Mouse (Mus musculus): ENCODE data around the gene Taok3. TPM values are rescaled to one million over a fixed set of nuclear protein-coding genes. Genes with fewer than 3 reads are reported as not detected.

The Taok3 gene
- total and polyA plus RNA-seq, 3 experiments, result 32.1 to 79.2 TPM; not detected in 1

DNA sequence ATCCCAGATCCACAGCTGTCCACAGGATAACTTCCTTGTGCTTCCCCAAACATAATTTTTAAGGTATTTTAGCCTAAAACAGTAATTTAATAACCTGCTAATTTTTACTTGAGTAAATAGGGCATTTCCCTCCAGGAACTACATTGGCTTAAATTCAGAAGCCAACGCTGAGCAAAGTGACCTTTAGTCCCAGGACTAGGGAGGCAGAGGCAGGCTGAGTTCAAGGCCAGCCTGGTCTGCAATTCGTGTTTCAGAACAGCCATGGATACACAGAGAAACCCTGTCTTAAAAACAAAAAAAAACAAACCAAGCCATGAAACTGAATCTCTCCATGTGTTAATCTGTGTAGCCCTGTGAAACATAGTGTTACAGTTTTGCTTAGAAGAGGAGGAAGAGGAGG, 3.3 kb upstream of the Taok3 start:
- Histone ChIP-seq H3K4me3 (ENCODE audit: control insufficient read depth in 1 of 2, insufficient read depth in 1 of 2, low read depth in 2 of 2, low read length in 2 of 2) (no peak overlapping the region), H3K79me2 (ENCODE audit: control insufficient read depth, insufficient read depth, low read length, poor library complexity) (peaks cover 31% of the 10 kb centered on the region), H3K4me1 (ENCODE audit: control insufficient read depth in 1 of 2, insufficient read depth in 2 of 2, low read length in 2 of 2) (peaks cover 4 to 16% of the 10 kb centered on the region in 2 experiments; a peak in 3 of 4 replicates), H3K9me3 (replicated peaks; ENCODE audit: insufficient read depth, low read length) (no peaks in the 10 kb centered on the region), H3K27me3 (ENCODE audit: control insufficient read depth in 1 of 2, insufficient read depth in 2 of 2, low read length in 2 of 2) (no peaks in the 10 kb centered on the region), H3K27ac (ENCODE audit: control insufficient read depth, low read depth, low read length) (no peak overlapping the region), H3K36me3 (ENCODE audit: control insufficient read depth in 1 of 2, insufficient read depth in 2 of 2, low read length in 2 of 2) (peaks cover 3 to 19% of the 10 kb centered on the region in 2 experiments; a peak in 3 of 4 replicates), H3K9ac (ENCODE audit: control insufficient read depth, low read depth, low read length, poor library complexity, severe bottlenecking) (no peak overlapping the region)
- TF ChIP-seq RCOR1 (IDR thresholded peaks at IDR 0.05; ENCODE audit: low read depth, low read length), result no peak
- no peak for TF ChIP-seq SIN3A (IDR thresholded peaks at IDR 0.05; ENCODE audit: low read length)
- TF ChIP-seq GABPA (IDR thresholded peaks at IDR 0.05; ENCODE audit: low read depth, low read length), result no peak
- TF ChIP-seq USF1 (IDR thresholded peaks at IDR 0.05; ENCODE audit: low read depth, low read length), result no peak
- TF ChIP-seq ZNF384 (IDR thresholded peaks at IDR 0.05; ENCODE audit: low read depth, low read length), result no peak
- TF ChIP-seq POLR2AphosphoS2 (IDR thresholded peaks at IDR 0.05; ENCODE audit: low read length), result no peak
- TF ChIP-seq MEF2A (IDR thresholded peaks at IDR 0.05; ENCODE audit: extremely low read depth, insufficient replicate concordance, low read depth, low read length, poor library complexity, severe bottlenecking), result no peak
- TF ChIP-seq MAX (IDR thresholded peaks at IDR 0.05; ENCODE audit: low read length), result no peak
- no peak for TF ChIP-seq BHLHE40 (IDR thresholded peaks at IDR 0.05; ENCODE audit: borderline replicate concordance, low read depth, low read length)
- no peak for TF ChIP-seq CTCF (IDR thresholded peaks at IDR 0.05 in 2 of 3, conservative IDR thresholded peaks at IDR 0.05 in 1 of 3; ENCODE audit: control insufficient read depth in 1 of 3, insufficient read depth in 1 of 3, low read depth in 2 of 3, low read length in 3 of 3, poor library complexity in 1 of 3, severe bottlenecking in 1 of 3)
- no peak for TF ChIP-seq USF2 (IDR thresholded peaks at IDR 0.05; ENCODE audit: borderline replicate concordance in 1 of 2, insufficient read depth in 1 of 2, low read depth in 1 of 2, low read length in 2 of 2)
- no peak for TF ChIP-seq NRF1 (IDR thresholded peaks at IDR 0.05; ENCODE audit: insufficient read depth, low read depth, low read length, poor library complexity, severe bottlenecking)
- no peak for TF ChIP-seq ZKSCAN1 (IDR thresholded peaks at IDR 0.05; ENCODE audit: low read depth, low read length)
- no peak for TF ChIP-seq MAZ (IDR thresholded peaks at IDR 0.05; ENCODE audit: low read depth, low read length)
- TF ChIP-seq ZMIZ1 (IDR thresholded peaks at IDR 0.05; ENCODE audit: low read depth, low read length), result no peak
- no peak for TF ChIP-seq TAL1 (IDR thresholded peaks at IDR 0.05; ENCODE audit: low read length)
- TF ChIP-seq E2F4 (IDR thresholded peaks at IDR 0.05; ENCODE audit: borderline replicate concordance, low read depth, low read length), result no peak
- no peak for TF ChIP-seq CHD1 (IDR thresholded peaks at IDR 0.05; ENCODE audit: low read depth, low read length)
- DNase-seq (ENCODE audit: low read depth, low spot score), result no peak

DNA sequence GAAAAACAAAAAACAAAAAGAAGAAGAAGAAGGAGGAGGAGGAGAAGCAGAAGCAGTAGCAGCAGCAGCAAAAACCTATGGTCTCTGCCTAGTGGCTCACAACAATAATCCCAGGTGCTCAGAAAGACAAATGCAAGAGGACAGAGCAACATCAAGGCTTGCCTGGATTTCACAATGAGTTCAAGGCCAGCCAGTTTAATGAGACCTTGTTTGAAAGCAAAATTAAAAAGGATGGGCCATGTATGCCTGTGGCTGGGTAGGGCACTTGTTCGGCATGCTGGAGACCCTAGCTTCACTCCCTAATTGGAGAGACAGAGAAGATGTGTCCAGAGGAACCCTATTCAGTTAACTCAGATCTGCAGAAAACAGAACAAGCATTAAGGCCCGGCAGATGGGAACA, 2.7 kb upstream of the Taok3 start:
- Histone ChIP-seq H3K27me3 (ENCODE audit: control insufficient read depth in 1 of 2, insufficient read depth in 2 of 2, low read length in 2 of 2) (no peaks in the 10 kb centered on the region), H3K27ac (ENCODE audit: control insufficient read depth, low read depth, low read length) (no peak overlapping the region), H3K9ac (ENCODE audit: control insufficient read depth, low read depth, low read length, poor library complexity, severe bottlenecking) (no peak overlapping the region), H3K79me2 (ENCODE audit: control insufficient read depth, insufficient read depth, low read length, poor library complexity) (peaks cover 31% of the 10 kb centered on the region), H3K9me3 (replicated peaks; ENCODE audit: insufficient read depth, low read length) (no peaks in the 10 kb centered on the region), H3K4me1 (ENCODE audit: control insufficient read depth in 1 of 2, insufficient read depth in 2 of 2, low read length in 2 of 2) (peaks cover 5 to 19% of the 10 kb centered on the region in 2 experiments), H3K36me3 (ENCODE audit: control insufficient read depth in 1 of 2, insufficient read depth in 2 of 2, low read length in 2 of 2) (peaks cover 3 to 22% of the 10 kb centered on the region in 2 experiments; a peak in 3 of 4 replicates), H3K4me3 (ENCODE audit: control insufficient read depth in 1 of 2, insufficient read depth in 1 of 2, low read depth in 2 of 2, low read length in 2 of 2) (no peak overlapping the region)
- TF ChIP-seq MYC (IDR thresholded peaks at IDR 0.05; ENCODE audit: low read depth, low read length) (no peak), ELF1 (IDR thresholded peaks at IDR 0.05; ENCODE audit: low read depth, low read length) (no peak), CHD2 (IDR thresholded peaks at IDR 0.05; ENCODE audit: low read length) (no peak), ZMIZ1 (IDR thresholded peaks at IDR 0.05; ENCODE audit: low read depth, low read length) (no peak), MAFK (IDR thresholded peaks at IDR 0.05; ENCODE audit: borderline replicate concordance, low read depth, low read length) (no peak), USF1 (IDR thresholded peaks at IDR 0.05; ENCODE audit: low read depth, low read length) (no peak), GABPA (IDR thresholded peaks at IDR 0.05; ENCODE audit: low read depth, low read length) (no peak), CHD1 (IDR thresholded peaks at IDR 0.05; ENCODE audit: low read depth, low read length) (no peak), POLR2AphosphoS5 (IDR thresholded peaks at IDR 0.05; ENCODE audit: borderline replicate concordance, low read depth, low read length) (no peak), UBTF (IDR thresholded peaks at IDR 0.05; ENCODE audit: borderline replicate concordance, insufficient read depth, low read depth, low read length) (no peak), ZNF384 (IDR thresholded peaks at IDR 0.05; ENCODE audit: low read depth, low read length) (no peak), MAZ (IDR thresholded peaks at IDR 0.05; ENCODE audit: low read depth, low read length) (no peak), ETS1 (IDR thresholded peaks at IDR 0.05; ENCODE audit: low read depth, low read length) (no peak)
- DNase-seq (ENCODE audit: low read depth, low spot score), result no peak
